Mouse (Mus musculus): ENCODE measurements around the gene Arhgef16.

Arhgef16 gene

DNA sequence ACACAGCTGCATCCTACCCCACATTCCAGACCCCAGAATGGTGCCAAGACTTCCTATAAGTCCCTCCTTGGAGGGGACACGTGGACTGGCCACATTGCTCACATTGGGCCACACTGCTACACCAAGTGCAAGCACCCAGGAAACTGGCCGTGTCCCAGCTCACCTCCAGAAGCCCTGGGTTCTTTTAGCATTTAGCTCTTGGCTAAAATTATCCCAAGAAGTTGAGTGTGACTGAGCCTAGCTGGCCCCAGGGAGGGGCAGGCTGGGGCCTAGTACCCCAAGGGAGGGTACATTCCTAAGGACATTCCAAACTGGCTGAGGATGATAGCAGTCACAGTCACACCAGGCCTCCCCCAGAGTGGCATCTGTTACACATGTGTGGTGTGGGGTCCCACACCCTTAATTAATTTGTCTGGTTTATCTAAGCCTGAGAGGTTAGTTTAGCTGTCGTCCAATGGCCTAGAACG lies 7.7 kb downstream of the Arhgef16 start:
- DNase-seq (ENCODE audit: low read depth, low spot score): no peak

GRCm38 (mm10) chr4:154283671-154284070 lies 17.8 kb downstream of the Arhgef16 start:
- no peak for DNase-seq (ENCODE audit: low read depth, low spot score)

DNA sequence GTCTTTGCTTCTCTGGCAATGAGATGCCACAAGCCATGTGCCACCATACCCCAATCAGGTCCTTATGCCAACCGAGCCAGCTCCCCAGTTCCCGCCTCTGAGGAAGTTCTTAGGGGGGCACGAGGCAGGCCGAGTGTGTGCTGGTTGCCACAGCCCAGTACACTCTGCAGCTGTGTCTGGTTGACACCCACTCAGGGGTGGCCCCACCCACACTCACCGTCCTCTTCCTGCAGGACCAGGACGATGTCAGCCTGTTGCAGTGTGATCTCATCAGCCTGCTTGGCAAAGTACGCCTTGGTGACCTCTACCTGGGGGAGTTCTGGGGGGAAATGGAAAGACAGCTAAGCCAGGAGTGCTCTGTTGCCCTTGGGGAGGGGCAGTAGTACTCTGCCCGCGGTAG lies 22.0 kb downstream of the Arhgef16 start:
- DNase-seq (ENCODE audit: low read depth, low spot score): no peak

DNA sequence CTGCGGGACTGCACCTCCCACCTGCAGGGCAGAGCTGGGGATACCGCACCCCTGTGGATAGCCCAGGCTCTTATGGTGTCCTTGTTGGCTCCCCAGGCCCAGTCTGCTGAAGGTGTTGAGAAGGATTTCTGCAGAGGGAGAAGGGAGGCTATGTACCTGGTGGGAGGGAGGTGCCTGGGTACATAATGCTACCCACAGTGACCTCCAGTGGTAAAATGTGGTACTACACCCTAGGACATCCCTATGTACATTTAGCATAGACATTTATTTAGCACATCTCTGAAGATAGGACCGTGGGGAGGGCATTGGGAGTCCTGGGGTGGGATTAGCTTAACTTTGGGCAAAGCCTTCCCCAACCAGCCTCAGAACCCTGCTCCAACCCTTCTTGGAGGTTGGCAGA lies 28.5 kb downstream of the Arhgef16 start:
- no peak for DNase-seq (ENCODE audit: low read depth, low spot score)

DNA sequence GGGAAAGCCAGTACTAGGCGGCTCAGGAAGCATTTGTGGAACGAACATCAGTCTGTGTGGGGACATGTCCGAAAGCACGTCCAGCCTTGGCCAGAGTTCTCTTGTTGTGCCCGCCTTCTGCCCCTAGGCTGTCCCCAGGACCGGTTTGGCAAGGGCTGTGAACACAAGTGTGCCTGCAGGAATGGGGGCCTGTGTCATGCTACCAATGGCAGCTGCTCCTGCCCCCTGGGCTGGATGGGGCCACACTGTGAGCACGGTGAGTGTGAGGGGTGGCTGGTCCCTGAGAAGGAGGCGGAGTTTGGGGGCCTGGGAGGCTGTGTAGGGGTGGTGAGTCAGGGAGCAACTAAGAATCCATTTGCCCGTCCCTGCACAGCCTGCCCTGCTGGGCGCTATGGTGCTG lies 32.0 kb downstream of the Arhgef16 start:
- no peak for DNase-seq (ENCODE audit: low read depth, low spot score)

DNA sequence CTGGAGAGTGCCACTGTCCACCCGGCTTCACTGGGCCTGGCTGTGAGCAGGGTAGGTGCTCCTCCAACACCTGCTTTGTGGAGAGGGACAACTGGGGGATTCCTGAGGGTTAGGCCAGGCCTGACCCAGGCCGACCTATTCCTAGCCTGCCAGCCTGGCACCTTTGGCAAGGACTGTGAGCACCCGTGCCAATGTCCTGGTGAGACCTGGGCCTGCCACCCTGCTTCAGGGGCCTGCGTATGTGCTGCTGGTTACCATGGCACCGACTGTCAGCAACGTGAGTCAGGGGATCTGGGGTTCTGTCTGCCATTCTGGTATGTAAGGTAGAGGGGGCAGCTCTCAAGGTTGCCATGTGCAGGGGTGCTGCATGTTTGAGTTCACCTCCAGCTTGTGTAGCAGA lies 34.0 kb downstream of the Arhgef16 start:
- no peak for DNase-seq (ENCODE audit: low read depth, low spot score)

- DNase-seq (ENCODE audit: low read depth, low spot score): no peak
These were observed 39.4 kb downstream of the Arhgef16 start for GRCm38 (mm10) chr4:154262071-154262470.

DNA sequence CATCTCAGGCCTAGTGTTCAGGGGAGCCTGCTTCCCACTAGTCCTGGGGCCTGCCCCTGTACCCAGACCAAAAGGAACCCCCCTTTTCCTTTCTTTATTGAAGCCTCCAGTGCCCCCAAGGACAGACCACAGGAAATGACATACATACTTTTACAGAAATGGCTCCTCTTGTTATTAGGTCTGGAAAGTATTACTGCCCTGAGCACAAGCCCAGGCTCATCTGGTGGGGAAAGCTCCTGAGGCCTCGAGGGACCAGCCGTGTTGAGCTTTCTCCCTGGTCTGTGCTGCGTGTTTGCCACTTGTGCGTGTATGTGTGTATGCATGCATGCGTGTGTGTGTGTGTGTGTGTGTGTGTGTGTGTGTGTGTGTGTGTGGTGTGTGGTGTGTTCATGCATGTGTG lies 40.7 kb downstream of the Arhgef16 start:
- no peak for DNase-seq (ENCODE audit: low read depth, low spot score)

DNA sequence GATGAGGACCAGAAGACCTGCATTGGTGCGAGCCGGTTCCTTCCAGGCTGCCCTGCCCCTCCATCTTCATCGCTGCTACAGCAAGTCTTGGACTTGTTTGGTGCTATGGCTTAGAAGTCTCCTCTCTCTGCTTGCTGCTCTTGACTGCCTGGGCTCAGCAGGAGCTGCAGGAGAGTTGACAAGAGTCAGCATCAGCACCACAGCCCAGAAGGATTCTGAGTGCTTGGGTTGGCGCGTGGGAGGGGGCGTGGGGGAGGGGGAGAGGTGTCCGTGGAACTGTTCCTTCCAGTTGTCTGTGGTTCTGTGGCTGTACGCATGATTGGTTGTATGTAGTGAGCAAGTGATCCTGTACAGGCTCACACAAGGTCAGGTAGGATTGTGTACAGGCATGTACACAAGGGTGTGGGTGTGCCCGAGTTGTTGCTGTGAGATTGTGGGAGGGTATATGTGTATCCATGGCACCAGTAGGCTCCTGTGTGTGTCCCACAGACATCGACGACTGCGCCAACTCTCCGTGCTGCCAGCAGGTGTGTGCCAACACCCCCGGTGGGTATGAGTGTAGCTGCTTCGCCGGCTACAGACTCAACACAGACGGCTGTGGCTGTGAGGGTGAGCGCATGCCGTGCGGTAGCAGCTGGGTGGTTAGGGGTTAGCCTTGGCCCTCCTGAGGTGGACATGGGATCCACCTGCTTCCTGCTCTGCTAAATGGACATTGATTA lies 48.8 kb downstream of the Arhgef16 start:
- DNase-seq (ENCODE audit: low read depth, low spot score): no peak

DNA sequence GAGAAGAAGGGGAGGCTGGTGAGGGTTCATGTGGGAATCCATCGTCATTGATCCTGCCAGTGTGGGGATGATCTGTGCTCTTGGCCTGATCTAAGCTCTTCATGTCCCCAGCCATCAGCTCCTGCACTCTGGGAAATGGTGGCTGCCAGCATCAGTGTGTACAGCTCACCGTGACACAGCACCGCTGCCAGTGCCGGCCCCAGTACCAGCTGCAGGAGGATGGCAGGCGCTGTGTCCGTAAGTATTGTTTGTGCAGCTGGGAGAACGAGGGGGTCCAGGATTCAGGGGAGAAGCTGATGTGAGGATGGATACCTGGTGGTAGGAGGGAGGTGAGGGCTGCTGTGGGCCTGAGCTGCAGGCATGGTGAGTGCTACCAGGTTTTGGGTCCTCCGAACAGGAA lies 52.2 kb downstream of the Arhgef16 start:
- no peak for DNase-seq (ENCODE audit: low read depth, low spot score)

- DNase-seq (ENCODE audit: low read depth, low spot score): no peak
These were observed 53.2 kb downstream of the Arhgef16 start for GRCm38 (mm10) chr4:154248092-154248805.

DNA sequence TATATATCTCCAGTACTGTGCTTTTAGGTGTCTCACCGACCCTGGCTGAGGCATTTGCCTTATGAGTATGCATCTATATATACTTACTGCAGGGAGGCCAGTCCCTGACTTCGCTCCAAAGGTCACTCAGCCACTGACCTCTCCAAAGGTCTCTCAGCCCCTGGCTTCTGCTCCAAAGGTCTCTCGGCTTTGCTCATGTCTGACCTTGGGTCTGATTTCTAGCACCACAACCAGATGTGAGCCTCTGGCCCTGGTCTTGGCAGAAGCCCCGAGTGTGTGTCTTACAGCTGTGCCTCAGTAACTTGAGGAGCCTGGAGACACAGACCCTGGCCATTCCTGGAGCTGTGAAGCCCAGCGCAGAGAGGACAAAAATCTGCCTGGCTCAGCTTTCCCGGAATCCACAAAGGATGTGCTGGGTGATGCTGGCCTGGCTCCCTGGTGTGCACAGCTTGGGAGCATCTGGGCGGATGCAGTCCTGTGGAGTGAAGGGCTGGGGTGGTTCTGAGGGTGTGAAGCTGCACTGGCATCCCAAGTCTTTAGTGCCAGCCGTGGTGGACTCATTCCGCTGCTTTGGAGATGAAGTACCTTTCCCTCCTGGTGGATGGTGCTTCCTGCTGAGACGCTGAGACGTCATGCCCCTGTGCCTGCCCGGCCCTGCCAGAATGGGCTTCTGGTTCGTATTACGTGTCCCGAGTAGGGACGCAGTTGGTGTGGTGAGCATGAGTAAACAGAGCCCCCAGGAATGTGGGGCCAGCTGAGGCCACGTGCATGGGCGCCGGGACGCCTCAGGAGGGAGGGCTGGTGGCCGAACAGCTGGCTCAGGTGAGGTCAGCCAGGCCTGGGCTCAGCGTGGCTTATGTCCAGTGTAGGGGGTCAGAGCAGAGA lies 54.0 kb downstream of the Arhgef16 start:
- DNase-seq (ENCODE audit: low read depth, low spot score): no peak

- DNase-seq (ENCODE audit: low read depth, low spot score): no peak
These were observed 55.1 kb downstream of the Arhgef16 start for GRCm38 (mm10) chr4:154246115-154247040.

GRCm38 (mm10) chr4:154245342-154245741 lies 56.1 kb downstream of the Arhgef16 start:
- no peak for DNase-seq (ENCODE audit: low read depth, low spot score)

GRCm38 (mm10) chr4:154240608-154241007 lies 60.9 kb downstream of the Arhgef16 start:
- DNase-seq (ENCODE audit: low read depth, low spot score): no peak

- DNase-seq (ENCODE audit: low read depth, low spot score): no peak
These were observed 62.3 kb downstream of the Arhgef16 start for GRCm38 (mm10) chr4:154239199-154239598.

DNA sequence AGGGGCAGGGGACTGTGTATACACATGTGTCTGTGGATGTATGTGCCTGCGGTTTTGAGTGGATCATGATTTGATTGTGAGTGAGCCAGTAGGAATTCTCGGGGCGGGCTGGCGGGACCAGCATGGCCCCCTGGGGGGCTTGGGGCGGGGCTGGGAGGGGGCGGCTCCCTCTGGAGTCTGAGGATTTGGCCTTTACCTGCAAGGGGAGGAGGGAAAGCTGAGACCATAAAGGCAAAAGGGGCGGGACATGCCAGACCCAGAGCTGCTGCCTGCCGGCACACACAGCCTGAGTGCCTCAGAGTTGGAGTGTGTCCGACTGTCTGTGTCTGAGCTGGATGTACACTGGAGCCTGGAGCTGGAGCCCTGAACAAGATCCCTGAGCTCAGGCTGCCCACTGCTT lies 64.2 kb downstream of the Arhgef16 start:
- DNase-seq (ENCODE audit: low read depth, low spot score): no peak

GRCm38 (mm10) chr4:154236893-154237292 lies 64.6 kb downstream of the Arhgef16 start:
- DNase-seq (ENCODE audit: low read depth, low spot score): no peak

DNA sequence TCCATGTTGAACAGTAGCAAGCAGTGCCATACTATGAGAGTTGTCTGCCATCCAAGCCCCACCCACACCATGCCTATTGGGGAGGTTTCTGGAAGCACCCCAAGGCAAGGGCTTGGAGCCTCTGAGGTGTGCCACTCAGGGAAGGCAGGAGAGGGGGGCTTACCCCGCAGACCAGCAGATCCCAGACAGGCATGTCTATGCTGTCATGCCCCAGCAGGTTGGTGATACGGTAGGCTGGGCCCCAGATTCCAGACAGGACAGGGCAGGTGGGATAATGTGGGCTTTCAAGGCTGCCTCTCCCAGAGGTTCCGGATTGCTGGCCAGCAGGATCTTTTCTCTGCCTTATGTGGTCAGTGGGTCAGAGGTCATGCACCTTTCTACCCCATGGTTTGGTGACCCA lies 65.5 kb downstream of the Arhgef16 start:
- DNase-seq (ENCODE audit: low read depth, low spot score): no peak

DNA sequence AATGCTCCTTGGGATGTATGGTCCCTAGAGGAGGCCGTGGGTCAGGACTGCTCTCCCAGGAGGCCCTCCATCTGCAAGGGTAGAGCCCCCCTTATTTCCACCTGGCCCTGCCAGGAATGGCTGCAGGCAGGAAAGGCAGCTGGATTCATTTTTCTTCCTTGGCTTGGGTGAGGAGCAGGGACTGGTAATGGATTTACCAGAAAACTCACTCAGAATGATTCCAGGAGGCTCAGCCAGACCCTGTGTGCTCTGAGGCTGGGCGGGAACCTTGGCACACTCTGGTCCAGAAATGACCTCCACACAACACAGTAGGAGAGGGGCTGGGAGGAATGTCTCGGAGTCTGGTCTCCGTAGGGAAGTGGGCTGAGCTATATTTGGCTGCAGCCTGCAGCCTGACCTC lies 69.2 kb downstream of the Arhgef16 start:
- DNase-seq (ENCODE audit: low read depth, low spot score): no peak

GRCm38 (mm10) chr4:154231380-154231779 lies 70.1 kb downstream of the Arhgef16 start:
- DNase-seq (ENCODE audit: low read depth, low spot score): no peak

Measured in telencephalon, adult 2 months (tissue).